Mouse (Mus musculus) liver, embryonic 15.5 days (tissue): ENCODE data around the gene Cdk2ap1. TPM values are rescaled to one million over a fixed set of nuclear protein-coding genes. Genes with fewer than 3 reads are reported as not detected.
"Not testable (repeated sequence)": the region's sequence is repeated elsewhere in the genome, so short reads cannot be mapped to it uniquely, and the experiment has no call there.

Experiments
- ATAC-seq: fragments of 200-750 bp; cut with Nextera tagmentation; 2 replicates; pipeline ENCODE4 v1.8.0; 2017; ENCODE audit warnings: moderate number of reproducible peaks, mild to moderate bottlenecking, moderate library complexity; ENCODE audit not compliant: insufficient read depth
- H3K27ac ChIP-seq: fragments of 300-500 bp; sonication (generic); replicated peaks from 2 replicates; pipeline ENCODE4 v1.5.1; 2015; ENCODE audit warnings: mild to moderate bottlenecking, inconsistent platforms
- H3K27me3 ChIP-seq: fragments of 300-500 bp; sonication (generic); 2 replicates; pipeline ENCODE4 v1.6.1; 2015; ENCODE audit warnings: mild to moderate bottlenecking, inconsistent platforms
- H3K36me3 ChIP-seq: fragments of 300-500 bp; sonication (generic); replicated peaks from 2 replicates; pipeline ENCODE4 v1.6.1; 2015; ENCODE audit warnings: moderate library complexity, mild to moderate bottlenecking, inconsistent platforms
- H3K4me1 ChIP-seq: fragments of 300-500 bp; sonication (generic); replicated peaks from 2 replicates; pipeline ENCODE4 v1.6.1; 2015; ENCODE audit warnings: inconsistent platforms
- H3K4me2 ChIP-seq: fragments of 300-500 bp; sonication (generic); 2 replicates; pipeline ENCODE4 v1.6.1; 2015; ENCODE audit warnings: moderate library complexity, mild to moderate bottlenecking, inconsistent platforms
- H3K4me3 ChIP-seq: fragments of 300-500 bp; sonication (generic); replicated peaks from 2 replicates; pipeline ENCODE4 v1.5.1; 2015; ENCODE audit warnings: mild to moderate bottlenecking, inconsistent platforms
- H3K9ac ChIP-seq: fragments of 300-500 bp; sonication (generic); 2 replicates; pipeline ENCODE4 v1.6.1; 2015; ENCODE audit warnings: moderate library complexity, mild to moderate bottlenecking, inconsistent platforms
- H3K9me3 ChIP-seq: fragments of 300-500 bp; sonication (generic); replicated peaks from 2 replicates; pipeline ENCODE4 v1.6.1; 2016; ENCODE audit warnings: inconsistent platforms
- WGBS: fragments of 180-500 bp; shearing (Covaris S2); methylation state at CpG from one replicate; pipeline ENCODE4 v1.1.7; 2015; ENCODE audit warnings: mixed read lengths; ENCODE audit not compliant: insufficient replicate concordance; 5-methylcytosine and 5-hydroxymethylcytosine counted together
- polyA plus RNA-seq: library from polyadenylated mRNA; unstranded; fragments of >200 nt; fragmentation: Nextera tagmentation; extraction: Ambion mirVana; gene quantifications from 2 replicates; pipeline ENCODE4 v1.2.1, GENCODE M21; 2015

The Cdk2ap1 gene
- polyA plus RNA-seq = 31.1 and 51.4 TPM in 2 replicates

GRCm38 (mm10) chr5:124362982-124363381, at the start of gene Cdk2ap1:
Cdk2ap1 (minus strand) TSS chr5:124363082.
- ATAC-seq, H3K9ac ChIP-seq, H3K9me3 ChIP-seq, H3K4me3 ChIP-seq, H3K36me3 ChIP-seq, H3K4me1 ChIP-seq, H3K27ac ChIP-seq, H3K27me3 ChIP-seq, H3K4me2 ChIP-seq: not testable (repeated sequence)
- 71% methylated on average over 5 of the region's 5 CpGs for WGBS

DNA sequence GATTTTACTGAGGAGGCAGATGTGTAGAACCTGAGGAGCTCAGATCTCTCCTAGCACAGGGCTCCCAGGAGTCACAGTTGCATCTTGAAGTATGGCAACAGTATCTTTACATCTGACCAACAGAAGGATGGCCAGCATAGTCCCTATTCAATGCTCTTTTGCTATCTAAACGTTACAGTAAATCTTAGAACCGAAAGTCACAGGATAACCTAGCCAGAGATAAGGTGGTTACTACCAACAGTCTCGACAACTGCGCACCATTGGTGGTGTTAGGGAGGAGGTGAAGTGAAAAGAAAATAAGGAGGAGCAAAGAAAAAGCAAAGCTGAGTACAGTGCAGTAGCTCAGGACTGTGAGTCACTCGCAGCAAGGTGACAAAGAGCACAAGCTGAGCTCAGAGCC, 49.3 kb upstream of the Cdk2ap1 start:
- H3K9ac ChIP-seq = no peak overlapping the region
- H3K27me3 ChIP-seq = no peaks in the 10 kb centered on the region
- H3K27ac ChIP-seq = no peak overlapping the region
- WGBS = 40% methylated on average over 5 of the region's 5 CpGs
- H3K9me3 ChIP-seq = no peaks in the 10 kb centered on the region
- peaks cover 17% of the 10 kb centered on the region for H3K4me1 ChIP-seq
- peak overlapping the region; percentile 10; the same call in 1 of the 2 replicates for H3K4me2 ChIP-seq
- H3K36me3 ChIP-seq = peaks cover 63% of the 10 kb centered on the region
- peak; percentile 25; the same call in 1 of the 2 replicates for ATAC-seq
- no peak overlapping the region for H3K4me3 ChIP-seq

- no peak overlapping the region for H3K9ac ChIP-seq
- ATAC-seq = no peak
- no peaks in the 10 kb centered on the region for H3K27me3 ChIP-seq
- peaks cover 74% of the 10 kb centered on the region for H3K36me3 ChIP-seq
- no peak overlapping the region for H3K27ac ChIP-seq
- H3K9me3 ChIP-seq = no peaks in the 10 kb centered on the region
- H3K4me3 ChIP-seq = no peak overlapping the region
- no peak overlapping the region for H3K4me2 ChIP-seq
- peaks cover 17% of the 10 kb centered on the region for H3K4me1 ChIP-seq
- 60% methylated on average over 3 of the region's 3 CpGs for WGBS
Observed at GRCm38 (mm10) chr5:124410808-124411207, 47.9 kb upstream of the Cdk2ap1 start.

DNA sequence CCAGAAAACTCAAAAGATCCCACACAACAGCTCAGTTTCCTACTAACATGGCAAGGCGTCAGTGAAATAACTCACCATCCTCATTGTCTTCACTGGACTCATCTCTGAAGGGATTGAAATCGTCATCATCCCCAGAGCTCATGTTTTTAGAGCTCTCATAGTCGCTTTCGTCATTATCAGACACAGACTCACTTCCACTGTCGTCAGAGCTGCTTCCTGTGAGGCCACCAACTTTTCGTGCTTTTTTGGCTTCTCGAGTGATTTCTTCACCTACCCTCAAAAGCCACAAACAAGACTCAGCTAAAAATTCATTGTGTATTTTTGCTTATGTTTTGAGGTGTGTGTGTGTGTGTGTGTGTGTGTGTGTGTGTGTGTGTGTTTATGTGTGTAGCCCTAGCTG, 30.8 kb upstream of the Cdk2ap1 start:
- no peaks in the 10 kb centered on the region for H3K9me3 ChIP-seq
- H3K4me3 ChIP-seq = no peak overlapping the region
- H3K4me1 ChIP-seq = no peaks in the 10 kb centered on the region
- H3K27ac ChIP-seq = no peak overlapping the region
- no peak for ATAC-seq
- no peak overlapping the region for H3K9ac ChIP-seq
- 41% methylated on average over 7 of the region's 7 CpGs for WGBS
- H3K4me2 ChIP-seq = no peak overlapping the region
- H3K36me3 ChIP-seq = peaks cover 86% of the 10 kb centered on the region
- H3K27me3 ChIP-seq = no peaks in the 10 kb centered on the region

DNA sequence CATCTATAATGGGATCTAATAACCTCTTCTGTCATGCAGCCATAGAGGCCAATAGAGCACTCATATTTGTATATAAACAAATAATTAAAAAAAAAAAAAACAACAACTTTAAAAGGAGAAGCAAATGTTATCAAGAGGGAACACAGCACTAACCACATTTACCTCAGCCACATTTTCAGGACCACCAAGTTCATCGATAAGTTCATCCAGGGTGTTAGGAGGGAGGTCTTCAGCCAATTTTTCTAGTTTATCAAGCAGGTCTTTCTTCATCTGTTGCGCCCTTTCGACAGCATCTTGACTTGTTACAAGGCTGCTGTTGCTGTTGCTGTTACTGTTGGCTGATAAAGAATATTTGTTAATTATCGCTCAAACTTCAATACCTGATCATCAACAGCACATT, 29.5 kb upstream of the Cdk2ap1 start:
- no peak overlapping the region for H3K9ac ChIP-seq
- H3K27ac ChIP-seq = no peak overlapping the region
- no peaks in the 10 kb centered on the region for H3K4me1 ChIP-seq
- no peaks in the 10 kb centered on the region for H3K27me3 ChIP-seq
- no peak overlapping the region for H3K4me2 ChIP-seq
- no peak for ATAC-seq
- 88% methylated on average over 4 of the region's 4 CpGs for WGBS
- no peak overlapping the region for H3K4me3 ChIP-seq
- no peaks in the 10 kb centered on the region for H3K9me3 ChIP-seq
- peaks cover 89% of the 10 kb centered on the region for H3K36me3 ChIP-seq

DNA sequence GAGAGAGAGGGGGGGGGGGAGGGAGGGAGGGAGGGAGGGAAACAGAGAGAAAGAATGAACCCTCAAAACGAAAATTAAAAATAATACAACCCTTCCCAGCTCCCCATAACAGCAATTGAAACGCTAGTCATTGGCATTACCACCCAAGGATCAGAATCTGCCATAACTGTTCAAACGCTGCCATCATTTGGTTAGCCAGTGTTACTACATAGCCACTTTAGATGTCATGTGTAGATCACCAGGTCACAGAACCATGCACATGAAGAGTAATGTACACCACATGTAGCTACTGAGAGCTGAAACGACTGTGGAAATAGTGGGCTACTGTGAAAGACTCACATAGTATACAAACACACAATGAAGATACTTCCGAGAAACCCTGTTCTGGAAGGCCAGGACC, 25.1 kb upstream of the Cdk2ap1 start:
- no peak overlapping the region for H3K4me2 ChIP-seq
- no peaks in the 10 kb centered on the region for H3K9me3 ChIP-seq
- ATAC-seq = no peak
- no peak overlapping the region for H3K27ac ChIP-seq
- H3K4me3 ChIP-seq = no peak overlapping the region
- no peak overlapping the region for H3K9ac ChIP-seq
- H3K27me3 ChIP-seq = no peaks in the 10 kb centered on the region
- H3K36me3 ChIP-seq = peaks cover 89% of the 10 kb centered on the region
- 66% methylated on average over 5 of the region's 5 CpGs for WGBS
- no peaks in the 10 kb centered on the region for H3K4me1 ChIP-seq

DNA sequence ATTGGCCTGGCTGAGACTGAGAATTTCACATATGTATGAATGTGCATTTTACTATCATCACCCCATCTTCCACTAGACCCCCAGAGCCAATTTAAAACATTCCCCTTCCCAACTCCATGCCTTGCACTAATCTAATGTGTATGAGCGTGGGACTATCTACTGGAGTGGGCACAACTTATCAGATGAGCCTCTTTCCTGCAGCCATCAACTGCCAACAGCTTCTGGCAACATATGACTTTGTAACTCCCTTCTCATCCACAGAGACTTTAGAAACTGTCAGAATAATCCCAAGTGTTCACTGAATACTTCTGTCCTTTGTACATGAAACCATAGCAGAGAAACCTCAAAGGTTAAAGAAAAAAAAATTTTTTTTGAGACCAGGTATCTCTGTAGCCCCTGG, 17.2 kb upstream of the Cdk2ap1 start:
- Histone ChIP-seq H3K4me3 (no peak overlapping the region), H3K36me3 (peaks cover 95% of the 10 kb centered on the region), H3K4me1 (no peaks in the 10 kb centered on the region), H3K9me3 (no peaks in the 10 kb centered on the region), H3K27me3 (no peaks in the 10 kb centered on the region), H3K9ac (no peak overlapping the region), H3K4me2 (no peak overlapping the region), H3K27ac (no peak overlapping the region)
- WGBS = 39% methylated on average over 1 of the region's 1 CpGs
- ATAC-seq = no peak

DNA sequence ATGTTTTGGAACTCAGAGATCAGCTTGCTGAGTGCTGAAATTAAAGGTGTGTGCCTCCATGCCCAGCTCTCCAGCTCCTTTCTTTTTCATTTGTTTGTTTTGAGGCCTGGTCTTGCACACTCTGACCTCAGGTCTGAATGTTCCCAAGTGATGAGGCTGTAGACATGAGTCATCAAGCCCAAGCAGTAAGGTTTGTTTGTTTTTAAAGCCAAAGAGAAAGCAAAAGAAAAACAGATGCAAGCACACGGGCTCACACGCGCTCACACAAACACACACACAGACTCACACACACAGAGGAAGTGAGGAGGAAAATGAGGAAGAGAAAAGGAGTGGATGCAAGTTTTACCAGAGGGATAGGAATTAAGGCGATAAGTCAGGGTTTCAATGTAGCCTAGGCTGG, 14.3 kb upstream of the Cdk2ap1 start:
- WGBS = 76% methylated on average over 4 of the region's 4 CpGs
- peaks cover 94% of the 10 kb centered on the region for H3K36me3 ChIP-seq
- H3K4me3 ChIP-seq = no peak overlapping the region
- no peak for ATAC-seq
- no peak overlapping the region for H3K9ac ChIP-seq
- no peak overlapping the region for H3K4me2 ChIP-seq
- no peaks in the 10 kb centered on the region for H3K4me1 ChIP-seq
- H3K27ac ChIP-seq = no peak overlapping the region
- no peaks in the 10 kb centered on the region for H3K9me3 ChIP-seq
- H3K27me3 ChIP-seq = no peaks in the 10 kb centered on the region

- Histone ChIP-seq H3K4me3 (no peak overlapping the region), H3K36me3 (peaks cover 94% of the 10 kb centered on the region), H3K9me3 (no peaks in the 10 kb centered on the region), H3K9ac (no peak overlapping the region), H3K4me1 (no peaks in the 10 kb centered on the region), H3K27me3 (no peaks in the 10 kb centered on the region), H3K4me2 (no peak overlapping the region), H3K27ac (no peak overlapping the region)
- ATAC-seq = no peak
- 81% methylated on average over 1 of the region's 1 CpGs for WGBS
Observed at GRCm38 (mm10) chr5:124376401-124376800, 13.5 kb upstream of the Cdk2ap1 start.

- Histone ChIP-seq H3K36me3 (peaks cover 94% of the 10 kb centered on the region), H3K4me1 (no peaks in the 10 kb centered on the region), H3K9me3 (no peaks in the 10 kb centered on the region), H3K9ac (no peak overlapping the region), H3K4me2 (no peak overlapping the region), H3K27me3 (no peaks in the 10 kb centered on the region), H3K27ac (no peak overlapping the region), H3K4me3 (no peak overlapping the region)
- ATAC-seq = no peak
- 86% methylated on average over 7 of the region's 7 CpGs for WGBS
Observed at GRCm38 (mm10) chr5:124374298-124374697, 11.4 kb upstream of the Cdk2ap1 start.

DNA sequence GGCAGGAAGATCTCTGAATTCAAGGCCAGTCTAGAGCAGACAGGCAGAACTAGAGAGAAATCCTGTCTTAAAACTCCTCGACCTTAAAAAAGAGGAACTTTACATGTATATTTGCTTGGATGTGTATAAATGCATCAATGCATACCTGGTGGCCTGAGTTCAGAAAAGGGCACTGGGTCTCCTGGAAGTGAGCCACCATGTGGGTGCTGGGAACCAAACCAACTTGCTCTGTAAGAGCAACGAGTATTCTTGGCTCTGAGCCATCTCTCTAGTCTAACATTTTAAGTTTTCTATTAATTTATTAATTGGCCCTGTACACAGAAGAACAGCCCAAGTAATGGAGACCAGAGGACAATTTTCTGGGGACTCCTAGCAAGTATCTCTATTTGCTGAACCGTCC, 3.8 kb upstream of the Cdk2ap1 start:
- no peak for ATAC-seq
- H3K4me2 ChIP-seq = no peak overlapping the region
- 49% methylated on average over 3 of the region's 3 CpGs for whole genome bisulfite sequencing
- no peak overlapping the region for H3K4me3 ChIP-seq
- H3K9me3 ChIP-seq = no peaks in the 10 kb centered on the region
- H3K27me3 ChIP-seq = no peaks in the 10 kb centered on the region
- H3K36me3 ChIP-seq = peaks cover 37% of the 10 kb centered on the region
- no peaks in the 10 kb centered on the region for H3K4me1 ChIP-seq
- H3K9ac ChIP-seq = no peak overlapping the region
- H3K27ac ChIP-seq = no peak overlapping the region

DNA sequence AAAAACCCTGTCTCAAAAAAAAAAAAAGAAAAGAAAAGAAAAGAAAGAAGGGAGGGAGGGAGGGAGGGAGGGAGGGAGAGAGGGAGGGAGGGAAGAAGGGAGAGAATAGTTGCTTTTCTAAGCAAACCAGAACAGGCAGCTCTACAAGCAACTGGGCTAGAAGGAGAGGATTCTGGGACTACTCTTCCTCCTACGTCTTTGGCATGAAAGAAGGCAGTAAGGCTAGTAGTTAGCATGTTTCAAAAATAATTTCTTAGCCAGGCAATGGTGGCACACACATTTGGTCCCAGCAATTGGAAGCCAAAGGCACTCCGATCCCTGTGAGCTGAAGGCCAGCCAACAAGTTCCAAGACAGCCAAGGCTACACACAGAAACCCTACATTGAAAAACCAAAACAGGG, 2.9 kb upstream of the Cdk2ap1 start:
- Histone ChIP-seq H3K27ac (no peak overlapping the region), H3K4me1 (no peaks in the 10 kb centered on the region), H3K4me2 (no peak overlapping the region), H3K9ac (no peak overlapping the region), H3K27me3 (no peaks in the 10 kb centered on the region), H3K4me3 (no peak overlapping the region), H3K9me3 (no peaks in the 10 kb centered on the region), H3K36me3 (peaks cover 27% of the 10 kb centered on the region)
- no peak for ATAC-seq
- WGBS = 81% methylated on average over 2 of the region's 2 CpGs
